Mouse (Mus musculus): ENCODE measurements around the gene Creg1. TPM values are rescaled to one million over a fixed set of nuclear protein-coding genes. Genes with fewer than 3 reads are reported as not detected.

Gene Creg1
- total RNA-seq, 2 experiments from 2014 or later = 26.1 to 28.7 TPM

GRCm38 (mm10) chr1:165819147-165819546 lies 55.6 kb downstream of the Creg1 start:
- no peak for DNase-seq (ENCODE audit: extremely low spot score in 1 of 2, low spot score in 1 of 2)

- no peak for DNase-seq (ENCODE audit: extremely low spot score in 1 of 2, low spot score in 1 of 2)
These were observed 58.5 kb downstream of the Creg1 start for GRCm38 (mm10) chr1:165822031-165822430.

Other genes starting within 250 kb of the Creg1 start
- gene Mpzl1, start 129.2 kb upstream of the Creg1 start, total RNA-seq (2021) = 10 to 100 TPM; 47.8 to 51.6 TPM
- 1 to 10 TPM; 4.3 to 4.8 TPM for gene Rcsd1, start 54.0 kb upstream of the Creg1 start, total RNA-seq (2021)
- gene Cd247, start 24.9 kb downstream of the Creg1 start, total RNA-seq (2021) = not detected
- gene Pou2f1, start 238.9 kb downstream of the Creg1 start, total RNA-seq (2021) = 10 to 100 TPM; 14.5 to 21.8 TPM